Mouse (Mus musculus): ENCODE data around the gene Cyp2c70. TPM values are rescaled to one million over a fixed set of nuclear protein-coding genes. Genes with fewer than 3 reads are reported as not detected.

Gene Cyp2c70
- not detected in 2 replicates for polyA plus RNA-seq (2014; fragmentation: Nextera tagmentation; extraction: Ambion mirVana)

- Histone ChIP-seq H3K9me3 (ENCODE audit: control insufficient read depth, low read length) (no peaks in the 10 kb centered on the region), H3K4me1 (ENCODE audit: control insufficient read depth in 2 of 2, insufficient read depth in 2 of 2, low read length in 2 of 2) (no peaks in the 10 kb centered on the region), H3K27ac (replicated peaks in 1 of 2; ENCODE audit: control insufficient read depth in 1 of 2, insufficient read depth in 1 of 2, low read depth in 2 of 2, low read length in 2 of 2) (no peak within 1 kb of the TSS), H3K4me3 (ENCODE audit: control insufficient read depth in 1 of 2, insufficient read depth in 1 of 2, low read depth in 1 of 2, low read length in 2 of 2) (no peak within 1 kb of the TSS), H3K4me2 (ENCODE audit: low read length) (no peak within 1 kb of the TSS), H3K36me3 (ENCODE audit: control insufficient read depth, insufficient read depth, low read length) (no peaks in the 10 kb centered on the region), H3K9ac (ENCODE audit: low read length) (no peak within 1 kb of the TSS), H3K27me3 (ENCODE audit: control insufficient read depth, insufficient read depth, low read length) (no peaks in the 10 kb centered on the region)
- WGBS = 55% methylated on average over 5 of the region's 5 CpGs
- ATAC-seq (ENCODE audit: insufficient number of reproducible peaks, insufficient read depth, low FRiP score, low read depth) = no peak
Measured at GRCm38 (mm10) chr19:40187160-40187559, at the start of gene Cyp2c70. Cyp2c70 (minus strand) TSS chr19:40187333.

- ATAC-seq (ENCODE audit: insufficient number of reproducible peaks, insufficient read depth, low FRiP score, low read depth) = no peak
- Histone ChIP-seq H3K4me2 (ENCODE audit: low read length) (no peak overlapping the region), H3K9ac (ENCODE audit: low read length) (no peak overlapping the region), H3K27ac (replicated peaks in 1 of 2; ENCODE audit: control insufficient read depth in 1 of 2, insufficient read depth in 1 of 2, low read depth in 2 of 2, low read length in 2 of 2) (no peak overlapping the region), H3K36me3 (ENCODE audit: control insufficient read depth, insufficient read depth, low read length) (peaks cover 39% of the 10 kb centered on the region), H3K27me3 (ENCODE audit: control insufficient read depth, insufficient read depth, low read length) (no peaks in the 10 kb centered on the region), H3K4me3 (ENCODE audit: control insufficient read depth in 1 of 2, insufficient read depth in 1 of 2, low read depth in 1 of 2, low read length in 2 of 2) (no peak overlapping the region), H3K4me1 (ENCODE audit: control insufficient read depth in 2 of 2, insufficient read depth in 2 of 2, low read length in 2 of 2) (no peaks in the 10 kb centered on the region), H3K9me3 (ENCODE audit: control insufficient read depth, low read length) (no peaks in the 10 kb centered on the region)
- 94% methylated on average over 2 of the region's 2 CpGs for WGBS
Measured at GRCm38 (mm10) chr19:40232560-40232959, 45.4 kb upstream of the Cyp2c70 start.

- Histone ChIP-seq H3K4me1 (ENCODE audit: control insufficient read depth in 2 of 2, insufficient read depth in 2 of 2, low read length in 2 of 2) (no peaks in the 10 kb centered on the region), H3K9me3 (ENCODE audit: control insufficient read depth, low read length) (no peaks in the 10 kb centered on the region), H3K27ac (replicated peaks in 1 of 2; ENCODE audit: control insufficient read depth in 1 of 2, insufficient read depth in 1 of 2, low read depth in 2 of 2, low read length in 2 of 2) (no peak overlapping the region), H3K9ac (ENCODE audit: low read length) (no peak overlapping the region), H3K4me2 (ENCODE audit: low read length) (no peak overlapping the region), H3K36me3 (ENCODE audit: control insufficient read depth, insufficient read depth, low read length) (peaks cover 43% of the 10 kb centered on the region), H3K4me3 (ENCODE audit: control insufficient read depth in 1 of 2, insufficient read depth in 1 of 2, low read depth in 1 of 2, low read length in 2 of 2) (no peak overlapping the region), H3K27me3 (ENCODE audit: control insufficient read depth, insufficient read depth, low read length) (no peaks in the 10 kb centered on the region)
- 75% methylated on average over 7 of the region's 7 CpGs for WGBS
- ATAC-seq (ENCODE audit: insufficient number of reproducible peaks, insufficient read depth, low FRiP score, low read depth) = no peak
Measured at GRCm38 (mm10) chr19:40231825-40232541, 44.9 kb upstream of the Cyp2c70 start.

- ATAC-seq (ENCODE audit: insufficient number of reproducible peaks, insufficient read depth, low FRiP score, low read depth) = no peak
- no peak overlapping the region for H3K4me2 ChIP-seq (ENCODE audit: low read length)
- no peaks in the 10 kb centered on the region for H3K27me3 ChIP-seq (ENCODE audit: control insufficient read depth, insufficient read depth, low read length)
- no peak overlapping the region for H3K9ac ChIP-seq (ENCODE audit: low read length)
- no peak overlapping the region for H3K27ac ChIP-seq (replicated peaks in 1 of 2; ENCODE audit: control insufficient read depth in 1 of 2, insufficient read depth in 1 of 2, low read depth in 2 of 2, low read length in 2 of 2)
- WGBS = 88% methylated on average over 13 of the region's 13 CpGs
- H3K4me1 ChIP-seq (ENCODE audit: control insufficient read depth in 2 of 2, insufficient read depth in 2 of 2, low read length in 2 of 2) = no peaks in the 10 kb centered on the region
- peaks cover 50% of the 10 kb centered on the region for H3K36me3 ChIP-seq (ENCODE audit: control insufficient read depth, insufficient read depth, low read length)
- no peaks in the 10 kb centered on the region for H3K9me3 ChIP-seq (ENCODE audit: control insufficient read depth, low read length)
- H3K4me3 ChIP-seq (ENCODE audit: control insufficient read depth in 1 of 2, insufficient read depth in 1 of 2, low read depth in 1 of 2, low read length in 2 of 2) = no peak overlapping the region
Measured at GRCm38 (mm10) chr19:40231074-40231738, 44.1 kb upstream of the Cyp2c70 start.

GRCm38 (mm10) chr19:40226516-40227151, 39.5 kb upstream of the Cyp2c70 start:
- no peaks in the 10 kb centered on the region for H3K9me3 ChIP-seq (ENCODE audit: control insufficient read depth, low read length)

GRCm38 (mm10) chr19:40225761-40226110, 38.6 kb upstream of the Cyp2c70 start:
- no peaks in the 10 kb centered on the region for H3K27me3 ChIP-seq (ENCODE audit: control insufficient read depth, insufficient read depth, low read length)
- no peak overlapping the region for H3K4me3 ChIP-seq (ENCODE audit: control insufficient read depth in 1 of 2, insufficient read depth in 1 of 2, low read depth in 1 of 2, low read length in 2 of 2)
- H3K9ac ChIP-seq (ENCODE audit: low read length) = no peak overlapping the region
- no peaks in the 10 kb centered on the region for H3K4me1 ChIP-seq (ENCODE audit: control insufficient read depth in 2 of 2, insufficient read depth in 2 of 2, low read length in 2 of 2)
- WGBS = 64% methylated on average over 5 of the region's 5 CpGs
- H3K36me3 ChIP-seq (ENCODE audit: control insufficient read depth, insufficient read depth, low read length) = peaks cover 88% of the 10 kb centered on the region
- H3K9me3 ChIP-seq (ENCODE audit: control insufficient read depth, low read length) = no peaks in the 10 kb centered on the region
- ATAC-seq (ENCODE audit: insufficient number of reproducible peaks, insufficient read depth, low FRiP score, low read depth) = no peak
- no peak overlapping the region for H3K4me2 ChIP-seq (ENCODE audit: low read length)
- no peak overlapping the region for H3K27ac ChIP-seq (replicated peaks in 1 of 2; ENCODE audit: control insufficient read depth in 1 of 2, insufficient read depth in 1 of 2, low read depth in 2 of 2, low read length in 2 of 2)

More at GRCm38 (mm10) chr19:40226516-40227151, 39.5 kb upstream of the Cyp2c70 start:
- no peak overlapping the region for H3K9ac ChIP-seq (ENCODE audit: low read length)
- H3K27ac ChIP-seq (replicated peaks in 1 of 2; ENCODE audit: control insufficient read depth in 1 of 2, insufficient read depth in 1 of 2, low read depth in 2 of 2, low read length in 2 of 2) = no peak overlapping the region
- peaks cover 84% of the 10 kb centered on the region for H3K36me3 ChIP-seq (ENCODE audit: control insufficient read depth, insufficient read depth, low read length)
- WGBS = 83% methylated on average over 12 of the region's 12 CpGs
- no peaks in the 10 kb centered on the region for H3K4me1 ChIP-seq (ENCODE audit: control insufficient read depth in 2 of 2, insufficient read depth in 2 of 2, low read length in 2 of 2)
- no peaks in the 10 kb centered on the region for H3K27me3 ChIP-seq (ENCODE audit: control insufficient read depth, insufficient read depth, low read length)
- H3K4me2 ChIP-seq (ENCODE audit: low read length) = no peak overlapping the region
- ATAC-seq (ENCODE audit: insufficient number of reproducible peaks, insufficient read depth, low FRiP score, low read depth) = no peak
- no peak overlapping the region for H3K4me3 ChIP-seq (ENCODE audit: control insufficient read depth in 1 of 2, insufficient read depth in 1 of 2, low read depth in 1 of 2, low read length in 2 of 2)

GRCm38 (mm10) chr19:40225102-40225760, 38.1 kb upstream of the Cyp2c70 start:
- Histone ChIP-seq H3K9me3 (ENCODE audit: control insufficient read depth, low read length) (no peaks in the 10 kb centered on the region), H3K36me3 (ENCODE audit: control insufficient read depth, insufficient read depth, low read length) (peaks cover 85% of the 10 kb centered on the region), H3K27ac (replicated peaks in 1 of 2; ENCODE audit: control insufficient read depth in 1 of 2, insufficient read depth in 1 of 2, low read depth in 2 of 2, low read length in 2 of 2) (no peak overlapping the region), H3K4me2 (ENCODE audit: low read length) (no peak overlapping the region), H3K4me1 (ENCODE audit: control insufficient read depth in 2 of 2, insufficient read depth in 2 of 2, low read length in 2 of 2) (no peaks in the 10 kb centered on the region), H3K27me3 (ENCODE audit: control insufficient read depth, insufficient read depth, low read length) (no peaks in the 10 kb centered on the region), H3K4me3 (ENCODE audit: control insufficient read depth in 1 of 2, insufficient read depth in 1 of 2, low read depth in 1 of 2, low read length in 2 of 2) (no peak overlapping the region), H3K9ac (ENCODE audit: low read length) (no peak overlapping the region)
- no peak for ATAC-seq (ENCODE audit: insufficient number of reproducible peaks, insufficient read depth, low FRiP score, low read depth)
- 73% methylated on average over 5 of the region's 5 CpGs for WGBS

Measured in heart, embryonic 14.5 days (tissue).